Mouse (Mus musculus) liver, adult 2 months (tissue): Measurements from ENCODE around the gene Psmd5.

Experiments used
- CTCF ChIP-seq: fragments of 200-500 bp; IDR thresholded peaks from 2 replicates; pipeline ENCODE4 v1.5.1; 2011; ENCODE audit warnings: low read depth, low read length, control low read depth
- POLR2A ChIP-seq: fragments of 200-500 bp; IDR thresholded peaks from 2 replicates; pipeline ENCODE4 v1.6.1; 2011; ENCODE audit warnings: low read length, control low read depth; ENCODE audit not compliant: insufficient read depth; ENCODE audit errors: extremely low read depth

DNA sequence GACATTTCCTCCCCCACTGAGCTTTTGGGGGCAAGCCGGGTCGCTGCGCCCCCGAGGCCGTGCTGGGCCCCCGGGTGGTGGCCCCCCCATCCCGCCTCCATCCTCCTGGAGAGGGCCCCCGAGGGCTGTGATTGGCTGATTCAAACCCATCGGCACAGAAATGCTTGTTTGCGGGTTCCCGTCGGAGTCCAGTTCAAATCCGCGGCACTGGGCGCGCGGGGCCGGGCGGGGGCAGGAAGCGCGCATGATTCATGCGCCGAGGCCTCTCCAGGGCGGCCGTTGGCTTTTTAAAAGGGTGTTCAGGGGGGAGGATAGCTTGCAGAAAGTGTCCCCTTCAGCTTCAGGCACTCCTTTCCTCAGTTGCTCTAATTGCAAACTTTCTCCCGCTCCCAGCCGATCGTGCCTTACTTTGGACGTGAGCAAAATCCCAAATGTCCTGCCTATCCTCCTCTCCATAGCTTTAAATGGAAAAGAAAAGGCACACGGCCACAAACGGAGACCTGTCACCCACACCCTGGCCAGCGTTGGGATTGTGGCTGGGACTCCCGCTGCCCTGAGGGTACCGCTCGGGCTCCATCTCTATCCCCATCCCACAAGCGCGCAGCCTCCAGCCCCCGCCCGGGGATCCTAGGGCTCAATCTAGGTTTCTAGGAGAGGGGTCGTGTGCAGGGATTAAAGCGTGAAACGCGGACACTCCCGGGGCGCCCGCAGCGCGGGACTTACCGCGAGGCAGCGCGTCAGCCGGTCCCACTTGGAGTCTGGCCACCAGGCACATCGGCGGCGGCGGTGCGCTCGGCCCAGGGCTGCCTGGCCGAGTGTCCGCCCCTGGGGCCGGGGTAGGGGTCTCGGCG, 38.7 kb upstream of the Psmd5 start, which contains the start of gene Phf19:
- TF ChIP-seq POLR2A (no peak), CTCF (no peak)
